14 mouse cellular contexts compared by ENCODE assay signal in genomic region chr6:135254153-135254552, GRCm38 (mm10). TPM values are rescaled to one million over a fixed set of nuclear protein-coding genes. Genes with fewer than 3 reads are reported as not detected.
A peak's percentile ranks its signal among the peaks of the same experiment; 100 is the strongest.
DNase-seq lines count a peak whose midpoint lies in the region; ATAC-seq and TF ChIP-seq lines count a peak whose summit lies in the region.
"Had no signal": no experiment of that assay in that cellular context is flagged by ENCODE, and none has a peak within 500 bp of the region (broad histone marks: within the 10 kb centered on the region; RNA-seq: fewer than 3 reads in every experiment).

Gene Gsg1 (minus strand): TSS chr6:135254351.

- 0 out of 2 replicates have a peak within 1 kb of the TSS, but pooled peaks have one; percentile 16 for H3K27ac ChIP-seq in heart, postnatal 0 days (ENCODE audit: low read depth)
- H3K27ac ChIP-seq in lung, postnatal 0 days (ENCODE audit: low read length), result peak within 1 kb of the TSS; percentile 91

- intact Hi-C loops in heart, postnatal 25 days (cut with DNase I), result loop anchor here (5.0 kb wide), 1 partner anchor 58 kb away; the partner anchor contains the start of gene Pbp2

- H3K9ac ChIP-seq in heart, postnatal 0 days (replicated peaks; ENCODE audit: low read depth, low read length), result no peak within 1 kb of the TSS
- no peak within 1 kb of the TSS for H3K9ac ChIP-seq in lung, postnatal 0 days (replicated peaks; ENCODE audit: low read depth)
- H3K9ac ChIP-seq: liver, postnatal 0 days had no signal

- no peak within 1 kb of the TSS for H3K4me2 ChIP-seq in heart, postnatal 0 days (ENCODE audit: low read depth, low read length)
- H3K4me2 ChIP-seq in lung, postnatal 0 days (replicated peaks; ENCODE audit: low read depth, low read length), result no peak within 1 kb of the TSS

- H3K4me1 ChIP-seq in heart, postnatal 0 days (ENCODE audit: control insufficient read depth, insufficient read depth), result peaks cover 19% of the 10 kb centered on the region; the same call in 1 of the 2 replicates
- peaks cover 19% of the 10 kb centered on the region for H3K4me1 ChIP-seq in lung, postnatal 0 days (ENCODE audit: insufficient read depth, low read depth, low read length)

- no peaks in the 10 kb centered on the region for H3K36me3 ChIP-seq in heart, postnatal 0 days (replicated peaks; ENCODE audit: control insufficient read depth, insufficient read depth, low read length)
- H3K36me3 ChIP-seq in lung, postnatal 0 days (ENCODE audit: insufficient read depth, low read length), result no peaks in the 10 kb centered on the region

- no peak for DNase-seq in heart, postnatal 0 days (ENCODE audit: low spot score)
- no peak for DNase-seq in heart, postnatal 25 days (ENCODE audit: low spot score)
- DNase-seq in lung, postnatal 0 days (ENCODE audit: low spot score), result peak; percentile 46
- DNase-seq in lung, postnatal 36 days, result no peak
- peak; percentile 65 for DNase-seq in ZHBTc4 (ENCODE audit: low read depth, low spot score)
- DNase-seq in lung, postnatal 4 days, result peak; percentile 23 to 38
- DNase-seq in spleen, postnatal 36 days (ENCODE audit: low spot score in 2 of 2), result no peak
- DNase-seq: adrenal gland, postnatal 36 days; gastrocnemius, postnatal 10 days; heart, postnatal 10 days; kidney, adult 9 months; left cerebral cortex, postnatal 4 days; liver, postnatal 0 days had no signal

- H3K27me3 ChIP-seq in heart, postnatal 0 days (ENCODE audit: control insufficient read depth, insufficient read depth, low read length), result no peaks in the 10 kb centered on the region; the same call in 1 of the 2 replicates
- no peaks in the 10 kb centered on the region for H3K27me3 ChIP-seq in lung, postnatal 0 days (replicated peaks; ENCODE audit: insufficient read depth, low read length)

- H3K9me3 ChIP-seq in heart, postnatal 0 days (replicated peaks; ENCODE audit: control insufficient read depth, low read length), result 0 out of 2 replicates have a peak, but pooled peaks cover 6% of the 10 kb centered on the region
- no peaks in the 10 kb centered on the region for H3K9me3 ChIP-seq in lung, postnatal 0 days (ENCODE audit: low read length)

- H3K4me3 ChIP-seq in heart, postnatal 0 days (ENCODE audit: low read depth, low read length), result no peak within 1 kb of the TSS
- no peak within 1 kb of the TSS for H3K4me3 ChIP-seq in lung, postnatal 0 days (ENCODE audit: low read depth, low read length)

- WGBS in heart, postnatal 0 days, result 78% methylated on average over 7 of the region's 7 CpGs
- 85% methylated on average over 7 of the region's 7 CpGs for WGBS in lung, postnatal 0 days

- ATAC-seq in heart, postnatal 0 days (ENCODE audit: insufficient read depth, low read depth), result no peak
- ATAC-seq in lung, postnatal 0 days, result no peak
- ATAC-seq: liver, postnatal 0 days had no signal

- TF ChIP-seq EP300 in heart, postnatal 0 days (IDR thresholded peaks at IDR 0.05; ENCODE audit: low read depth), result no peak
- no peak for TF ChIP-seq EP300 in lung, postnatal 0 days (IDR thresholded peaks at IDR 0.05)

- no peak for TF ChIP-seq CTCF in heart, postnatal 0 days (IDR thresholded peaks at IDR 0.05; ENCODE audit: low read depth)
- TF ChIP-seq CTCF in lung, postnatal 0 days (IDR thresholded peaks at IDR 0.05), result peak; percentile 33

RNA-seq across cellular contexts. Expression of gene Gsg1, which starts in this region (rescaled TPM):
- total RNA-seq in heart, postnatal 0 days (2014; rRNA removed; ENCODE audit: low replicate concordance), result 0.19 TPM in 1 of 2 replicates, not detected in the other
- 1.1 and 1.3 TPM in 2 replicates for polyA plus RNA-seq in heart, postnatal 0 days (2015; fragmentation: Nextera tagmentation; extraction: Ambion mirVana)
- total RNA-seq in heart, postnatal 25 days (2021), result under 1 TPM; 0.34 to 0.47 TPM
- polyA plus RNA-seq in lung, postnatal 0 days (2015; fragmentation: Nextera tagmentation; extraction: Ambion mirVana), result 2.9 and 5.5 TPM in 2 replicates
- total RNA-seq: adrenal gland, postnatal 36 days; layer of hippocampus, postnatal 10 days; left cerebral cortex, postnatal 4 days had no signal

Comparison
In these comparisons a context has a peak if more than half of its experiments do, and no peak if none do; other contexts are left out.
1. DNase-seq: peak in lung, postnatal 0 days (single experiment), ZHBTc4 (single experiment) and lung, postnatal 4 days (2 of 2); none in heart, postnatal 0 days (single experiment), heart, postnatal 25 days (single experiment), lung, postnatal 36 days (single experiment) and spleen, postnatal 36 days (0 of 2).